Mouse (Mus musculus) yolk sac, embryonic 10.5 days (tissue): ENCODE data around the gene Gm4836.
"Not testable (repeated sequence)": the region's sequence is repeated elsewhere in the genome, so short reads cannot be mapped to it uniquely, and the experiment has no call there.

Experiments used
- DNase-seq: peaks from one replicate; pipeline ENCODE4 v3.0.0-alpha.2; 2017; ENCODE audit warnings: low spot score

The Gm4836 gene

GRCm38 (mm10) chrX:28293532-28293931 is at the start of gene Gm4836:
TSS of gene Gm4836 (minus strand) at chrX:28293632.
- DNase-seq = not testable (repeated sequence)
